Mouse (Mus musculus) lung, postnatal 10 days (tissue): ENCODE data around the gene 9930021J03Rik.

Source experiments
- DNase-seq: peaks from one replicate; pipeline ENCODE4 v3.0.0; 2021

The 9930021J03Rik gene

GRCm38 (mm10) chr19:29805917-29806785, at the start of gene 9930021J03Rik:
TSS of gene 9930021J03Rik (minus strand) at chr19:29805989.
- peak; percentile 99 for DNase-seq

GRCm38 (mm10) chr19:29853711-29854110, 47.9 kb upstream of the 9930021J03Rik start:
- DNase-seq, result no peak

GRCm38 (mm10) chr19:29851036-29851690, 45.4 kb upstream of the 9930021J03Rik start:
- DNase-seq, result no peak

DNA sequence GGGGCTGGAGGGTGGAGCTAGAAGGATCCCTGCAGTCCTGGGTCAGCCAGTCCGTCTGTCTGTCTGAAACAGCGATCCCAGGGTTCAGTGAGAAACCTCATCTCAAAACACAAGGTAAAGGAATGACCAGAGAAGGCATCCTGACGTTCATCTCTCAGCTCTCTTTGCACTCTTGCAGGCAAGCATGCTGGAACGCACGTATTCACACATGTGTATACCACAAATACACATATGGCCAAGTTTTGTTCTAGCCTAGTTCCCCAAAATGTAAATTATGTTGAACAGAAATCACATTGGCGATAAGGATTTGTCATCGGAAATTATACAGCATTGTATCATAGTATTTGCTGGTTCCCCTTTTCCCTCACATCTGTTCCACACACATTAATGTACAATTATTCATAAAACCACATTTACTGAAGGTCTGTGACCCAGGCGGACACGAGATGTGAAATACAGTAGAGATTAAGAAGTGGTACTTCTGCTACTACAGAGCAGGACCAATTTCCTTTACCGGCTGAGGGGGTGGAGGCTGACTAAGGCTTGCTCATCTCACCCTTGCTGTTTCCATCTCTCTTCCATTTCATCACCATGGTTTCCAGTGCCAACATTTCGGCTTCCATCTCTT, 44.2 kb upstream of the 9930021J03Rik start:
- no peak for DNase-seq

DNA sequence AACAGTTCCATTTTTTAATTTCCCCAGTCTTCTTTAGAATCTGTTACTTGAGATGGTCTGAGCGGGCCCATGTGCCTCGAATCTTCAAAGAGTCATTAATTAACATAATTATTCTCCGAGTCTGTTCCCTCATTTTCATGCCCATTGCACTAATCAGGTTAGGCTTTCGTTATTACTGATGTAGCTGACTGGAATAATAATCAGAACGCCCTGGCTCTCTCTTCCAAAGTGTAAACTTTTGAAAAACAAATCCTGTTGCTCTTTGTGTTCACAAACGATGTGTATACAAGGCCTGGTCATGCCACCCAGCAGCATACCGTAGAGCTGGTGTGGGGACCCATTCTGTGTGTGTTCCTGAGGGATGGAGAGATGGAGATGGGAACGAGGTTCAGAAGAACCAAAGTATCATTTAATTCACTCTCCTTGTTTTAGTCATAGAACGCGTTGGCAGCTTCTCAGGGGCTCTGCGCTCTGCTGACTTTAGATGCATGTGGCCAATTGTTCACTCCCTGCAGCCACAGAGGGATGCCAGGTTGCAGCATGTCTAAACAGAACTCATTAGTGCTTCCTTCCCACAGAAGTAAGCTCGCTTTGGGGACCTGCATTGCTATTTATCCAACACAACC, 38.4 kb upstream of the 9930021J03Rik start:
- DNase-seq, result no peak

DNA sequence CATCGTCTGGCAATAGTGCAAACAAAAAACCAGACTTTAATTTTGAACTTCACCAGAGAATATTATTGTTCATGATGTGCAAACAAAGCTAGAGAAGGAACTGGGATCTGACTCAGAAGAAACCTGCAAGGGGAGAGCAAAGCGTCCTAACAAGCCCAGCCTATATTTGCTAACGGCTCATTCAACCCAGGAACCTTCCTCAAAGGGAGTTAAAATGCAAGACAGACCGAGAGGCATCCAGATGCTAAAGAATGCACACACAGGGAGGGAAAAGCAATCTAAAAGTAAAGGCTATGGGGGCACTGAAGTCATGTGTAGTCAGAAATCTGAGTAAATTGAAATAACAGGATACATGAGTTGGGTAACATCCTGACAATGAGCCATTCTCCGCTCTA, 37.8 kb upstream of the 9930021J03Rik start:
- no peak for DNase-seq

GRCm38 (mm10) chr19:29842973-29843372, 37.2 kb upstream of the 9930021J03Rik start:
- DNase-seq, result no peak

DNA sequence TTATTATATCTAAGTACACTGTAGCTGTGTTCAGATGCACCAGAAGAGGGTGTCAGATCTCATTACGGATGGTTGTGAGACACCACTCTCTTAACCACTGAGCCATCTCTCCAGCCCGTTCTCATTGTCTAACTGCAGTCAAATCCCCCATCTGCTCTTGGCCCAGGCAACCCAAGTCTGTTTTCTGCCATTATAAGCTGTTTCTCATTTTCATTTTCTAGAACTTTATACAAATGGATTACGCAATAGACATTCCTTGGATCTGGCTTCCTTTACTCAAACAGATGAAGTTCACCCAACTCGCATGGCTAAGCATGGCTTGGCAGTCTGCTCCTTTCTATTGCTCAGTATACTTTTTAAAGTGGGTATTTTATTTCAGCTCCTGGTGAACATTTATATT, 34.9 kb upstream of the 9930021J03Rik start:
- DNase-seq, result peak; percentile 32

DNA sequence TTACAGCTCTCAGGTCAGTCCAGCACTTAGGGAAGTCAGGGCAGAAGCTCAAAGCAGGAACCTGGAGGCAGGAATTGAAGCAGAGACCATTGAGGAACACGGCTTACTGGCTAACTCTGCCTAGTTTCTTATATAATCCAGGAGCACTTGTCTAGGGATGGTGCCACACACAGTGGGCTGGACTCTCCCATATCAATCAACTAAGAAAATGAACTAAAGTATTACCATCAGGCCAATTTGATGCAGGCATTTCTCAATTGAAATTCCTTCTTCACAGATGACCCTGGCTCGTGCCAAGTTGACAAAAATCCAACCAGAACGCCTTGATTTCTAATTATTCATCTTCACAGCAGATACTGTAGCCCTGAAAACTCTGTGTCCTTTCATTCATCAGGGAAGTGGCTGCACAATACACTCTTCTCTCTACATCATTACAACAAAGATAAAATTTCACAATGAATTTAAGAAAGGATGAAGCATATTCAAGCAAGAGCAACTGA, 32.9 kb upstream of the 9930021J03Rik start:
- DNase-seq, result peak; percentile 47

DNA sequence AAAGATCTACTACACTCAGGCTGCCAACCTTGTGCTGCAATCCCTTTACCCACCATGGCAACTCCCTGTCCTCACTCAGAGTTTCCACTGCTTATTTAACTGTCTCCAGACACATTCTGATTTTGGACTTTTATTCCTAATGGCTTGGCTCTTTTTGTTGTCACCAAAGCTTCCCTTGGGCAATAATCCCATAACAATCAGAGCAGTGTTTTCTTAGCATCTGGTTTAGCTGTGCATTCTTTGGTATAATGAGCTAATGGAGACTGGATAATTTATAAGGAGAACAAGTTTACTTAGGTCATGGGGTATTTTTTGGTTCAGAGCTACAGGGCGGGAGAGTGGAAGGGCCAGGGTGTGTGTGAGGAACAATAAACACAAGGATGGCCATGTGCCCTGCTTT, 32.4 kb upstream of the 9930021J03Rik start:
- DNase-seq, result peak; percentile 24

GRCm38 (mm10) chr19:29835364-29836034, 29.7 kb upstream of the 9930021J03Rik start:
- DNase-seq, result no peak

DNA sequence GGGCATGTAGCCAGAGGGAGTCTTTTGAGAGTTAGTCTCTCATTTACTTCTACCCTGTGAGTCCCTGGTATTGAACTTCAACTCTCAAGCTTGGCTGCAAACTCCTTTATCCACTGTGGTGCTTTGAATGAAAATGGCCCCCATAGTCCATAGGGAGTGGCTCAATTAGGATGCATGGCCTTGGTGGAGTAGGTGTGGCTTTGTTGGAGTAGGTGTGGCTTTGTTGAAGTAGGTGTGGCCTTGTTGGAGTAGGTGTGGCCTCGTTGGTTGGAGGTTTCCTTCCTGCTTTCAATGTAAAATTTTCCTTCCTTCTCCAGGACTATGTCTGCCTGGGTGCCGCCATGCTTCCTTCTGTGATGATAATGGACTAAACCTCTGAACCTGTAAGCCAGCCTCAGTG, 25.1 kb upstream of the 9930021J03Rik start:
- DNase-seq, result no peak

DNA sequence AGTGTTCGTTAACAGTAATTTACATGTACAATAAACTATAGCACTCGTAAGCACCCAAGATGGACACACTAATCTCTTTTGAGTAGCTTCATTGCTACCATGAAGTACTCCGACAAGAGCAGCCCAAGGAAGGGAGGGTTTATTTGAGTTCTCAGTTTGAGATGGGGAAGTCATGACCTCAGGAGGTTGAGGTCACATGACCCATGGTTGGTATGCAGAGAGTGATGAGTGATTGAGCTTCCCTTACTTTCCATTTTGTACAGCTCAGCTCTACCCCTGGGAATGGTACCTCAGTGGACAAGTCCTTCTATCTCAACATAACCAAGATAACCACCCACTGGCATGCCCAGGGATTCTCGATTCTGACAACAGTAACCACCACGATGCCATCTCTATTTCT, 22.8 kb upstream of the 9930021J03Rik start:
- no peak for DNase-seq

DNA sequence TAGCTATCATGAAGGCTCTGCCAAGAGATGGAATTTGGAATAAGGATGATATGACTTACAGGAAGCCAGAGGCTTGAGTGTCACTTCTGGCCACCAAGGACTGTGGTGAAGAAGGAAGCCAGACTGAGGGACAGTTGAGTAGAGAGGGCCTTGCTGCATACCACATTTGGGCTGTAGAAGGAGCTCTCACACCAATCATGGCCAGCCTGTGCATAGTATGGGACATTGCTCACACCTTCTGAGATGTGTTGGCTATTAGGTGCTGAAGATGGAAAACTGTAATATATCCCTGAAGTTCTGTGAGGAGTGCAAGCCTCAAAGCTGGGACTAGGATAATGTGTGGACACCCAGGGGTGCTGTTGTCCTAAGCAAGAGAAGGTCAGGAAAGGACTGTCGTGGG, 20.9 kb upstream of the 9930021J03Rik start:
- DNase-seq, result peak; percentile 53

DNA sequence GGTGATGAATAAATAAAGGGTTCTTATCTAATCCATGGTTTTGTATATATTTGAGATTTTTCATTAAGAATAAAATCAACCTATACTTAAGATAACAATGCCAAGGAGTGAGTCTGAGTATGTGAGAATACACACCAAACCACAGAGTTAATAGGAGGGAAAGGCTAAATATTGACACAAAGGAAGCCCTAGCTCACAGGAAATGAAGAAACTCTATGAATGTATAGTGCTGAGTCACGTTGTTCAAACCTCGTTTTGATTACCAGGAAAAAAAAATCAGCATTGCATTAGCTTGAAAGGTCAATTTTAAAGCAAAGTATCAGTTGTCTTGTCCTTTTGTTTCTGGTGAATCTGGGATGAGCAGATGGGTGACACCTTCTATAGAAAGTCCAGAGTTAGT, 19.2 kb upstream of the 9930021J03Rik start:
- no peak for DNase-seq

DNA sequence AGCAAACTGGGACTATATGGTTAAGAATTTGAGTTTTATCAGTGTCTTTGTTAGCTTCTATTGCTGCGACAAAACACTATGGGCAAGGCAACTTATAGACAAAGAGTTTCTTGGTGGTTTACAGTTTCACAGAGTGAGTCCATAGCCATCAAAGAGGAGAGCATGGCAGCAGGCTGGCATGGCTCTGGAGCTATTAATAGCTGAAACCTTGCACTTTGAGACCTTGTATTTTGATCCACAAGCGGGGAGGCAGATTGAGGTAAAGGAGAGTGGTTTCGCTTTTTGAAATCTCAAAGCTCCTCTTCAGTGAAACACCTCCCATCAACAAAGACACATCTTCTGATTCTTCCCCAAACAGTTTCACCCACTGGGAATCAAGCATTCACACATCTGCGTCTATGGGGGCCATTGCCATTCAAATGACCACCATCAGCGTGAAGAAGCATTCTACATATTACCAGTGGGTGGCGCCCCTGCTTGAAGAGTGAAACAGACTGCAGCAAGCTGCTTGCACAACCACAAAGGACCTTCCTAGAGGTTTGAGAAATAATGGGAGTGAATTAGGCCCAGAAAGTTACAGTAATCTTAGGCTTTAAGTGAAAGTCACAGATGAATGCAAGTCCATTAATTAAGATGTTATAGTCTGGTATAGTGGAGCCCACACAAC, 18.4 kb upstream of the 9930021J03Rik start:
- peak; percentile 79 for DNase-seq

DNA sequence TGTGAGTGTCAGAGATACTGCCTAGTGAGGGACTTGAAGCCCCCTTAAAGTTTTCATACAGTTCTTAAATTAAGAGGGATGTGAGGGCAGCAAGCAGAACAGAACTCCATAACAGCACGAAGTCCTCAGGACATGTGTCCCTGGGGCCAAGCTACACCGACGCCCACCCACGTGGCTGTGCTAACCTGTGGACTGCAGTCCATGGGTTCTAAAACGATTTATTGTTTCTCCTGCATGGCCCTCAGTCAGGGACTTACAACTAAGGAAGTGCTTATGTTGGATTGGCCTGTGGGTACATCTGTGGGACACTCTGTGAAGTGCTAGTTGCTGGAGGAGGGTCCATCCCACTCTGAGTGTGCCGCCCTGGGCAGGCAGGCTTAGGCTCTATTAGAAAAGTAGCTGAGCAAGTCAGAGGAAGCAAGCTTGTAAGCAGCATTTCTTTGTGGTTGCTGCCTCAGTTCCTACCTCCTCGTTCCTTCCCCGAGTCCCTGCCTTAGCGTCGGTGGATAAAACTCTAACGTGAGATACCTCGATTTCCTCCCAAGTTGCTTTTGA, 17.7 kb upstream of the 9930021J03Rik start:
- no peak for DNase-seq

GRCm38 (mm10) chr19:29820966-29821365, 15.2 kb upstream of the 9930021J03Rik start:
- DNase-seq, result peak; percentile 72

- peak; percentile 94 for DNase-seq
Observed at GRCm38 (mm10) chr19:29812581-29813460, 7.0 kb upstream of the 9930021J03Rik start, which contains the start of gene Ranbp6. TSS of gene Ranbp6 (minus strand) at chr19:29812974.

DNA sequence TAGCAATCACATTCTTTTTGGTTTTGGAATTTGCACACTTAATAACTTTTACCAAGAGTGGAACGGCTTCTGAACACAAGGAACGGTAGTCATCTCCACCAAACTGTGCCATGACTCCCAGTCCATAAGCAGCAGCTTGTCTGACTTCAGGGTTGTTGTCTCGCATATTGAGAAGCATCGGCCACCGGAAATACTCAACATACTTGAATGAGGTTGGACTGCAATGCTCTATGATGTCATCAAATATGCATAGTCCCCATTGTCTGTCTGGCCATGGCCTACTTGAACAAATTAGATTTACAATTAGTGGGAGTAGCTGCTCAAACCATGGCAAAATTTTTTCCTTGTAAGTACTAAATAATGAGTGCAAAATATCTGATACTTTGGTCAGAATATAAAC, 4.2 kb upstream of the 9930021J03Rik start:
- no peak for DNase-seq
